Mouse (Mus musculus) kidney, postnatal 4 days (tissue): ENCODE measurements at regions not wholly inside any gene's neighbourhood (a gene's known extent, or its start where the extent isn't known, plus 50 kb on each side); places are given as distances from the start of the nearest gene placed in this dataset.
"Not testable (repeated sequence)": the region's sequence is repeated elsewhere in the genome, so short reads cannot be mapped to it uniquely, and the experiment has no call there.

Experiments
- DNase-seq, 2 experiments: peaks; one replicate each; pipeline ENCODE4 v3.0.0; 2021; ENCODE audit warnings: mixed read lengths in 2 of 2

DNA sequence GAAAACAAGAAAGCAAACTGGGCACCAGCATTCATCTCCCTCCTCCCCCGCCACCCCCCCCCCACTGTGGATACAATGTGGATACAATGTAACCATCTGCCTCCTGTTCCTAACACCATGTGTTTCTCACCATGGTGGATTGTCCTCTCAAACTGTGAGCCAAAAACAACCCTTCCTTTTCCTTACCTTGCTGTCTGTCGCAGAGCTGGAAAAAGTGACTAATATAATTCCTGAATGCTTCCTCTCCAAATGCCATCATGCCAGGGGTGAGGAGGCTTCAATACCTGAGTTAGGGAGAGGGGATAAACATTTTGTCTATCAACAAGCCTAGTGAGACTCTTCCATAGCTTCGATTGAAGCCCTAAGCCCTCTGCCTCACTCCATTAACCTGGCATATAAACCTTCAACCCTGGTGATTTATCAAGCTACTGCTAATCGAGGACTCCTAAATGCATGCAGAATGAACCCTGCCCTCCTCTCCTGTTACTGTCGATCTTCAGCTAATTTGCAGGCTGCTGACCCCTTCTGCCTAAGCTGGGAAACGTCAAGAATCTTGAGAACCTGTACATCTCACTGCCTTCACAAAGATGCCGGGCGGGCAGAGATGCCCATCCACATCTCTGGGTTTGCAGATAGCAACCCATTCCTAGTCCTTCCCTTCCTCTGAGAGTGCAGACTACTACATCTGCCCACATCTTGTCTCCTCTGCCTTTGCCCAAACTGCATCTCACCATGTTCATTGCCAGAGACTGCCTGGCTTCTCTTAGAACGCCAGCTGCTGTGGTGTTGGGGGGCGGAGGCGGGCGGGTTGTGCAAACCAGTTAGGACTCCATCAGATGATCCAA, 184.3 kb upstream of the Rpl38 start:
- DNase-seq = no peak

DNA sequence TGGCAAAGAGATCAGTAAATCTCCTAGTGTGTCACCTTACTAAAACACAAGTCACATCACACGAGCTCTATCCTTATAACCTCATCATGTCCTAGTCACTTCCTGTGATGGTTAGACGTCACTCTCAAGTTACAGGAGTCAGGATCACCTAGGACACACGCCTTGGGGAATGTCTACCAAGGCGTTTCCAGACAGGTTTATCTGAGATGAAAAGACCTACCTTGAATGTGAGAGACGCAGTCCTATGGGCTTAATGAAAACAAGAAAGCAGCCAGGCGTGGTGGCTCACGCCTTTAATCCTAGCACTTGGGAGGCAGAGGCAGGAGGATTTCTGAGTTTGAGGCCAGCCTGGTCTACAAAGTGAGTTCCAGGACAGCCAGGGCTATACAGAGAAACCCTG, 185.0 kb upstream of the Rpl38 start:
- not testable (repeated sequence) for DNase-seq

DNA sequence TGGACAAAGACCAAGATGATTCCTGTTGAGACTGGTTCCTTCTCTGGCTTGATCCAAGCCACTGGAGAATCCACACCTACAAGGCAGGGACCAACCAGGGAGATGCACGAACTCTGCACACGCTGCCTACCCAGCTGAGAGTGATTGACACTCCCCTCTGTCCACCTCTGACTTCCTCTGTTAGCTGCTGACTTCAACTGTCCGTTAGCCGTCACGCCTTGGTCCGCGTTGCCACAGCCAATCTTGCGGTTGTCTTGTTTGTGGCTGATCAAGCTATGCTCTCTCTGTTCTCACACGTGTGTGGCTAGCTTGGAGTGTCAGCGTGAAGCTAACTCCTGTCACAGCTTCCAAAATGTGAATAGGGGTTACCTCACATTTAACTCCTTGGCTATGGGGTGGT, 186.3 kb upstream of the Rpl38 start:
- DNase-seq = no peak

DNA sequence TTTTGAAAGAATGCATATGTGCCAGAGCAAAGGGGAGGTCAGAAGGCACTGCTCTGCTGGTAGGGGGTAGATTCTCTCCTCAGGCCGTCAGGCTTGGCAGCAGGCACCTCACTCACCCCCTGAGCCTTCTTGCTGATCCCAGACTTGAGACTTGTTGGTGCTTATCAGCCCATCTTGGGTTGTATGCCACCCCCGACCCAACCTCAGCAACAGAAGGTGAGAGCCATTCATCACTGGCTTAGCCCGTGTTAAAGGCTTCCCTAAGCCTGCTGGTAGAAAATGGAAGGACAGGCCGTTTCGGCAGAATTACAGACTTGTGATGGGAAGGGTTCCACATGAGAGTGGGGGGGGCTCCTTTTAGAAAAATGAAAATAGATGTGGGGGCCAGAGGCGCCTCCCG, 187.3 kb upstream of the Rpl38 start:
- no peak for DNase-seq

DNA sequence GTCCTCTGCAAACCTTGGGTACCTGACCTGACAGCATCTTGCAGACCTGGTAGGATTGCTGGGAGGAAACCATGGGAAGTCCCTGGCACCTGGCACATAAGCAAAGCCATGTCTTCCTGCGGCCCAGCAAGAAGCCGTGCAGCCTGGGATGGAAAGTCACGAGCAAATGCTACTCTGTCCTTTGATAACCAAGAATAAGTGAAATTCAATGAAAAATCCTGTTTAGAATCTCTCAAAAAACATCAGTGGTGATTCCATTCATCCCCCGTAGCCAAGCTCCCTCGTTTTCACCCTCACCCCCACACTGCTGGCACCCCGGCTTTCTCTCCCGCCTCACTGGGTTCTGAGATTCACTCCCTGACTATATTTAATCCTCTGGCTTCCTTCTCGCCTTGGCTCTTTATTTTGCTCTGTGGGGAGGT, 188.2 kb upstream of the Rpl38 start:
- no peak for DNase-seq

DNA sequence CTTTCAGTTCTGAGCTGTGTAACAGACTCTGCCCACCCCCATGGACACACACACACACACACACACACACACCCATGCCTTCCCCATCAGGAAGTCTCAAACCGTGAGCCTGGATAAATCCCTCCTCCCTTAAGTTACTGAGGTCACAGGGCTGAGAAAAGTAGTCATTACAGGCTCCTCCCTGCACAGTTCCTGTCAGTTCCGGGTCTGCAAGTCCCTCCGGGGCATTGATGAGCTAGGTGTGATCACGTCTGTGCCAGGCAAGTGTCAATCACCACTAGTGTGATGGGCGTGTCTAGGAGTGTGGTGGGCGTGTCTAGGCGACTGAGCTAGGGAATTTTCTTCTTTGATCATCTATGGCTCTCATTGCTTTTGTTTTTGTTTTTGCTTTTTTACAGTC, 189.6 kb upstream of the Rpl38 start:
- DNase-seq = no peak

DNA sequence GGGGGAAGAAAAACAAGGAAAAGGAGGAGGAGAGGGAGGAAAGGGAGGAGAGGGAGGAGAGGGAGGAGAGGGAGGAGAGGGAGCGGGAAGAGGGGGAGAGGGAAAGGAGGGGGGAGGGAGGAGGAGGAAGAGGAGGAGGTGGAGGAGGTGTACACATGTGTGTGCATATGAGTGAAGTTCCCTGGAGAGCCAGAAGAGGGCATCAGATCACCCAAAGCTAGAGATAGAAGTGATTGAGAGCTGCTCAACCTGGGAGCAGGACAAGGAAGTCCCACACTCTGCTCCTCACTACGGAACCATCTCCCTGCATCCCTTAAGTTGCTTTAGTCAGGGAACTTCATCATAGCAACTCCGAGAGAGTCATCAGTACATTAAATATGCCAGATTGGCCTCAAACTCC, 191.0 kb upstream of the Rpl38 start:
- peak; percentile 37 to 42 for DNase-seq

DNA sequence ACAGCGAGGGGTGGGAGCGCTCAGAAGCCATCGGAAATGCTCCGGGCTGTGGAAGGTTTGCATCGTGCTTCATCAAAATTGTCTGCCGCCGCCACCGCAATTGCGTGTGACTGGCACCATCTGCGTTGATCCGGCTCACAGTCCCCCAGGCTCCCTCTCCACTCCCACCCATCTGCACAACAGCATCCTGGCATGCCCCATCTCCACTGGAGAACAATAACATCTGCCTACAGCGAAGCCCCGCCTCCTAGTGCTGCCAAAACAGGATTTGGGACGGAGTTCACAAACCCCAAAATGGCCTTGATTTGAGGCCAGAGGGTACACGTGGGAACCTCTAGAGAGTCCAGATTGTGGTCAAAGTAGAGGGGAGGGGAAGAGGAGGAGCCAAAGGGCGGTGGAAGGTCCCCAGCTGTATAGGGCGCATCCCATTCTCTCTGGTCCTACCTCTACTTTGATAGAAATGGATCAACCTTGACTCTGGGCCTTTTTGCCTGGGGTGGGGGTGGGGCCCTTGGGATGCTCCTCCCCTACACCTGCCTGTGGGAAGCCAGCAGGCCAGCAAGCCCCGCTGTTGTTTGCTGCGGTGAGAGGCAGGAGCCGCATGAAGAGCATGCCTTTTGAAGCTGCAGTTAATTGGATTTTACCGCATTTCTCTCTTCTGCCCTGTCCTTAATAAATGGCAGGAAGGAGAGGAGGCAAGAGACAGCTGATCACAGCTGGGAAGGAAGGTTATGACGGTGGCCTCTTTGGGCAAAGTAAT, 195.6 kb upstream of the Rpl38 start:
- peak; percentile 14 to 39 for DNase-seq

DNA sequence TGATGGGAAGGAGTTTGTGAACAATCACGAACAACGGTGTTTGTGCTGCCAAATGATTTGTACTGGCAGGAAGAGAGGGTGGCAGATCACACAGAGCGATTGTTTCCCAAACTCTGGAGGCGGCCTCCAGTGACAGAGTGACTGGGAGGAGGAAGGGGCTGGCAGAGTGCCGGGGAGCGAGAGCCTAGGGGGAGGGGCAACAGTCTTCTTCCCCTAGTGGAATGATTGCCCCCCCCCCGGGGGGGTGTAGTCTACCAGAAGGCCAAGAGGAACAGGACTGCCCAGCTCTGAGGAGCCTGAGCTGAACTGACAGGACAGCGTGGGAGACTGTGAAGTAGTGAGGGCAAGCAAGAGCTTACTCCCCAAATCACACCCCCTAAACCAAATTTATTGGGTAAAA, 199.9 kb upstream of the Rpl38 start:
- peak; percentile 88 to 91 for DNase-seq

DNA sequence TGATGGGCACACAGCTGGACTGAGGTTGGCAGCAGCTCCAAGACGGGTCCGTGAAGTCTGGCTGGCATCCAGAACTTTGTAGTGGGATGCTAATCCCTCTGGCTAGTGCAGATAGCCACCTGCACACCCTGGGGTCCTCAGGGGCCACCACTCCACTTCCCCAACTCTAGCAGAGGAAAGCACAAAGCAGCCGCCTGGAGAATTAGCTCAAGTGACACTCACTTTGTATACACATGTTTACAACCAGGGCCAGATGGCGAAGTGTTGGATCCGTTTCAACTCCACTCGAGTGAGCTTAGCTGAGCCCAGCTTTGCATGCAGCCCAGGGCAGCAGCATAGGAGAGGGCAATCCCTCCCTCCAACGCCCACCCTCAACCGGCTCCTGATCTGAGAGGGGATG, 200.5 kb upstream of the Rpl38 start:
- DNase-seq = peak; percentile 49 to 66

DNA sequence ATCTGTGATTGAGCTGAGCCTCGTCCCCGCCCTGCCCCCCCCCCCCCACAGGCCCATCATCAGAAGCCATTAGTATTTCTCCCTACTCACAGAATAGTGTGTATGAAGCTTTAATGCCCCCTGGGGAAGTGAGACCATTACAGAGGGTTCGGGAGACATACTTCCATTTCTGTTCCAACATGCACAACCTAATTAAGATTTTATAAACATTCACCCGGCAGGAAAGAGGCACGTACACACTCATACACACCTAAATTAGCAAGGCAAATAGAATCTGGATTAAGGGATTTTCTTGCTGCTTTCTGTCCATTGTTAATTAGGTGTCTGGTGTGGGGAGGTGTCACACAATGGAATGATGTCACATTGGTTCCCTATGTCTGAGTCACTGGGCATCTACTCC, 202.8 kb upstream of the Rpl38 start:
- DNase-seq = no peak

DNA sequence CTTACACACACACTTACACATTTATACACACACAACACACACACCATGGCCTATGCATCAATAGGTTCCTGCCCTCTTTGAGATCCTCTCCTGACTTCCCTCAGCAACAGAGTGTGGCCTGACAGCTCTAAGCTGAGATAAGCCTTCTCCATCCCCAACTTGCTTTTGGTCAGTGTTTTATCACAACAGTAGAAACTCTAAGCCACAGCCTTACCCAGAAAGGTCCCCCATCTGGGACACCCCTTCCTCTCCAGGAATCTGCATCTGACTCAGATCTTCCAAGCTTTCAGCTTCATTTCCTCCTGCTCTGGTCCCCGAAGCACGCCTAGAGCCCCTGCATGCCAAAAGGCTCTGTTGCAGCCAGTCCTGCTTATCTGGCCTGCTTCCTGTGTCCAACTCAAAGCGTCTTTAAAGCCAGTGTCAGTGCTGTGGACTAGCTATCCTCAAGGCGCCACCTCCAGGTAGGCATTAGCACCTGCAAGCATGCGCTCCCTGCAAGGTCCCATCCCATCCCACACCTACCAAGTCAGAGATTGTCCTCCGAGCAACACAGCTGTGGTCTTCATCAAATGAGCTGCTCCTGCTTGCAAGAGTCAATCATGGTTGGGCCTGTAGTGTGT, 205.5 kb upstream of the Rpl38 start:
- peak; percentile 74 to 79 for DNase-seq

DNA sequence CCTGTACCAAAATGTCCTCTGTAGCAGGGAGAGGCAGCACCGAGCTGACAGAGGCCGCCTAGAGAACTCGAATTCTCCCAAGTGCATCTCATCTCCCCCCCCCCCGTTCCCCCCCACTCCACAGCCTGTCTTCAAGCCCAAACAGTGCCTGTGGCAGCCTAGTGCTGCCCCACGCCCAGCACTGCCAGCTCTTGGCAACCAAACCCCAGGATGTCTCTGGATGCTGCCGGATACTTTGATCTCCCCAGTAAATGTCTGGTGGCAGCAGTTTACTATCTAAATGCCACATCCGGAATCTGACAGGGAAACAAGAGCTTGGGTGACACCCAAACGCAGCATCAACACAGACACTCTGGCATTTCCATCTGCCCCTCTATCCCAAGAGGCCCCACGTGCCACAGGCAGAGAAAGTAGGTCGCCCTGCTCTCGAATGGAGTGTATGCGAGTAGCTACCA, 213.4 kb upstream of the Rpl38 start:
- DNase-seq = no peak

DNA sequence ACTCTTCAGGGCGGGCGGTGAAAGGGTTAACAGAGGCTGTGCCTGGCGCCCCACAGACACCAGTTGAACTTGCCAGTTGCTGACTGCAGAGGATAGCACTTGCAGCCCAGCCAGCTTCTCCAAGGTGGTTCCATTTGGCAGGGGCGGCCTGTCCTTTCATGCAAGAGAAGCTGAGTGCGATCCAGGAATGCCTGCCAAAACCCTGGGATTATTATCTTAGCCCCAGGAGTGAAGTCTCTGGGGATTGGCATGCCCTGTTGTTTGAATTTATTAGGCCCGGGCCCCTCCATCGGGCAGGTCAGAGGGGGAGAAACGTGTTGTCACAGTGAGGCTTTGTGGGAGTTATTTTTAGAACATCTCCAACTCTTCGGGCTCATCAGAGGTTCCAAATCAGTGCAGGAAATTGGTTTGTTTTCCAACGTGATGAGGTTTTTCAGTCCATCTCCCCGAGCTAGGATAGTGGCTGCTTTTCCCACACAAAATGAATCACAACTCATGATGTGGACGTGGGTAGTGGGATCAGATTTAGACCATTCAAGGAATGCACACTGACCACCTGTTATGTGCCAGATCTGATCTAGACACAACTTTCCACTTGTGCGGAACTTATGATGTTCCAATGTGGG, 219.4 kb upstream of the Rpl38 start:
- peak; percentile 30 to 44 for DNase-seq

DNA sequence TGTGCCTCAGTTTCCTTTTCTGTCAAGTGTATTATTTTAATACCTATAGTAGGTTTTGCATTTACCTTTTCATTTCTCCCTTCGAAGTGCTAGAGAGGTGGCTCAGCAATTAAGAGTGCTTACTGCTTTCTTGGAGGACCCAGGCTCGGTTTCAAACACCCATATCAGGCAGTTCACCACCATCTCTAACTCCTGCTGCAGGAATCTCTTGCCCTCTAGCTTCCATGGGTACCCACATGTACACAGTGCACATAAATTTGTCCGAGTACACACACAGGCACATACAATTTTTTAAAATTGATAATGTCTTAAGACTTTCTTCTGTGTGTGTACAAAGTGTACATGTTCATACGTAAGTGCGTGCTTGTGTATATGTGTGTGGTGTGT, 220.9 kb upstream of the Rpl38 start:
- DNase-seq = no peak

DNA sequence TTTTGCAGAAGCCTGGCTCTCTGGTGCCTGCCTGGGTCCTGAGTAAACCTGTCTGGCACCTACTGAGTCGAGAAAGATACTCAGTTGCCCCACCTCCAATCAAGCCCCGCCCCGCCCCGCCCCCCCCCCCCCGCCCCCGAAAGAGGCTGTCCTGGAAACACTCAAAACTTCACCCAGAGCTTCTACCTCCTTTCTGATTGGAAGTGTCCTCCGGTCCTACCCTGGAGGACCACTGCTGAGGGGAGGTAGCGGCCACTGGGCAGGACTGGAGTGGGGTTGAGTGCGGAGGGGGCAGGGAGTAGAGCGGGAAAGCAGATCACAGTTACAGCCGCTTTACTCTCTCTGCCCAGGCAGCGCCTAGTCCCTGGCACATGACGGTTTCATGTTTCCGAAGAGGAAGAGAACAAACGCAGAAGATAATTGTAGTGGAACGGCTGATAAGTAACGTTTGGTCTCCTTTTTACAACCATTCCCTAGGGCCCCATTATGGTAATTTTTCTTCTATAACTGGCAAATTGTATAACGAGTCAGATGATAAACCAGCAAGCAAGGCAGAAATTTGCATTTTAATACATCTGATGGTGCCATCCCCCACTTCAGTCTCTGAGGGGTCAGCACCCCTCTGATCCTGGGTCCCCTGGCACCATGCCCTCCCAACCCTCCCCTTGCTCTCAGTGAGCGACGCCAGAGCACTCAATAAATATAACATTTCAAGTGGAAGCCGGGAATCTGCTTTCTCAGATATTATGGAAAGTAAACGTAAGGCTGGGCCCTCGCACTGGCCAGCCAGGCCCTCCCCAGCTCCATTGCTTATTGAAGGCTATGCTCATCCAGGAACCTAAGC, 221.5 kb upstream of the Rpl38 start:
- DNase-seq = peak; percentile 60 to 69

DNA sequence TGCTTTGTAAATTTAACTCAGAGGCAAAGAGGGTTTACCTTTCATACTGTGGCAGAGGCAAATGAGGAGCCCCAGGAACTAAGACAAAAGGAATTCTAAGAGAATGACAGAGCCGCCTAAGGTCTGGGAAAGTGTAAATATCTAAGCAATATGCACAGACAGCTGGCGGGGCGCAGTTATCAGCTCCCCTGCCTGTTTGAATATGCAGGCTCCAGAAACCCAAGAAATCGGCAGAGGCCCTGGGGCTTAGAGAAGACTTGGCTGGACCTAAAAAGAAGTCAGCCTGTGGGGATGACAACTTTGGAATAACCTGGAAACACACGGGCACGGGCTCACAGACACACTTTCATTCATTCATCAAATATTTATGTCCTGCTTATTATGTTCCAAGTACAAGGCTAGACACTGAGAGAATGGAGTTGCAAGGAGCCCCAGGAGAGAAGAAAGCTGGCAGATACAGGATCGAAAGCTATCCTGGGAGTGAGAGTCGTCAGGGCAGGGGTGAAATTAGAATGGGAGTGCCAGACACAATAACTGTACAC, 222.2 kb upstream of the Rpl38 start:
- DNase-seq = no peak

DNA sequence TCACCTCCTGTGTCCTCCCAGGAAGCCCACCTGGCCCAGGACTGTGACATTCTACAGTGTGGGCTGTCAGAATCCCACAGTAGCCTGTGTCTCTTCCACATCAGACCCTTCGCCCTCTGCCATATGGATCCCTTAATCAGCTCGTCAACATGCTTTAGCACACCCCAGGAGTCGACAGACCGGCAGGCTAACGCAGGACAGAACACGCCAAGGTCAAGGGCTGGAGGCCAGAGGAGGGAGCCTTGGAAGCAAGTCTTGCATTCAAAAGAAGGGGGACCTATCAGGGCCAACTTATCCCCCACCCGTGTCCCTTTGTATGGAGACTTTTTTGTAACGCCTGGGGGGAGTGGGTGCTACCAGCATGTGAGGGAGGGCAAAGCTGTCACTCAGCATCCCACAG, 224.1 kb upstream of the Rpl38 start:
- DNase-seq = no peak

DNA sequence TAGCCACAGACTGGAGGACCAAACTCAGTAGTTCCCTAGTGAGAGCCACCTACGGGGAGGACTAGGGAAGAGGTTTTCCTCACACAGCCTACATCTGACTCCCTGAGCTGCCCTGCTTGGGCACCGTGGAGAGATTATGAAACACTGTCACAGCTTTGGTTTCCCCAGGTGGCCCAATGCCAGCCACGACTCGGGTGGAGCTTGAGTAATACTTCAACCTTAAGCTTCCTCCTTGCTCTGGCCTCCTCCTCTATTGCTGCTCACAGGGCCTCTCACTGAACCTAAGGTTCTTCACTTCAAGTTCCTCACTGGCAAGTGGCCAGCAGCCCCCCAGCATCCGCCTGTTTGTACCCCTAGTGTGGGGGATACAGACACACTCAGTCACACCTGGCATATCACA, 224.9 kb upstream of the Rpl38 start:
- peak in 1 of 2 experiments; percentile 36 for DNase-seq

DNA sequence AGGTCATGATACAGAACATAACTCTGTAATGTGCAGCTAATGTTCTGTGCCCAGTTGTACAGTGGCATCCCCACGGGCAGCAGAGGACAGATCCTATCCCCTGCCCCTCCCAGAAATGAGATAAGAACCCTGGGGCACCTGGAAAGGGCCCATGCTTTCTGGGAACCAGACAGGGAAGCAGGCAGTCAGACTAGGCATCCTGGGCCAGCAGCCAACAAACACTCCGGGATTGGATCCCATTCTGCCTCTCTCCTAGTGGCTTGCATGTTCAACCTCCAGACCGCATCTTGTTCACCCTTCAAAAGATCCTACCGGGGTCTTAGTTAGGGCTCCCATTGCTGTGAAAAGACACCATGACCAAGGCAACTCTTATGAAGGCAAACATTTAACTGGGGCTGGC, 229.0 kb upstream of the Rpl38 start:
- no peak for DNase-seq

DNA sequence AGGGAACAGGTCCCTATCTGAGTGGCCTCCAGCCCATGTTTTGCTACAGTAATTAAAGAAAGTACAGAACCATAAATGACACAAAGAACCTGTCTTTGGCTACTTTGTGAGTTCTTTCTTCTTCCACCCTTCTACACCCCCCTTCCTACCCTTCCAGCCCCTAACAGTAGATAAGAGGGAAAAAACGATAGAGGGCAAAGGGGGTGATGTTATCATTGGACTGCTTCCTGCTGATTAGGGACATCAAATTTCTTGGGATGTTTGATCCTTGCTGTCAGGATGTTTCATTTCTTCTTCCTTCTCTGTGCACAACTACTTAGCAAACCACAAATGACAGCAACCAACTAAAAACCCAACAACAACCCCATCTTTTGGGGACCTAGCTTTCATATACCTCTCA, 232.5 kb upstream of the Rpl38 start:
- no peak for DNase-seq

DNA sequence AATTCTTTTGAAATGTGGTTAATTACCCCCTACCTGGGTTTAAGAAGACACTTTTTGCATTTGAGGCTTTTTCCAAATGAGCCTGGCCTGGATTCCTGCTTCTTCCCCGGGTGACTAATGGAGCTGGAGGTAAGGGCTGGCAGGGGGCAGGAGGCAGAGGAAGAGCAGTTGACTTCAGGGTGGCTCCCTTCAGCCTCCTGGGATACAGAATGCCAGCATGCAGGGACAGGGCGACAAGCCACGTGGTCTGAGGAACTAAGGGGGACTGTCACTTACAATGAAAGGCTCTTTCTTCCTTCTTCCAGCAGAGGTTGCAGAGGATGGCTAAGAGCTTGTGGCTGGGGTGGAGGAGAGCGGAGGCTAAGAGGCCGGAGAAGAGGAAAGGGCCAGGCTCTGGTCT, 234.8 kb upstream of the Rpl38 start:
- DNase-seq = no peak
